Mouse (Mus musculus) stomach, embryonic 15.5 days (tissue): ENCODE data around the gene Ltbp4. TPM values are rescaled to one million over a fixed set of nuclear protein-coding genes. Genes with fewer than 3 reads are reported as not detected.
A peak's percentile ranks its signal among the peaks of the same experiment; 100 is the strongest.

ENCODE experiments used
- ATAC-seq: fragments of 200-750 bp; cut with Nextera tagmentation; 2 replicates; pipeline ENCODE4 v1.8.0; 2017; ENCODE audit warnings: low read depth, moderate number of reproducible peaks, moderate TSS enrichment; ENCODE audit not compliant: insufficient read depth, low FRiP score
- H3K27ac ChIP-seq: fragments of 300-500 bp; sonication (generic); 2 replicates; pipeline ENCODE4 v1.5.1; 2015; ENCODE audit warnings: mild to moderate bottlenecking, inconsistent platforms
- H3K27me3 ChIP-seq: fragments of 300-500 bp; sonication (generic); replicated peaks from 2 replicates; pipeline ENCODE4 v1.6.1; 2015; ENCODE audit warnings: inconsistent platforms
- H3K36me3 ChIP-seq: fragments of 300-500 bp; sonication (generic); 2 replicates; pipeline ENCODE4 v1.6.1; 2015; ENCODE audit warnings: inconsistent platforms
- H3K4me1 ChIP-seq: fragments of 300-500 bp; sonication (generic); 2 replicates; pipeline ENCODE4 v1.6.1; 2015; ENCODE audit warnings: inconsistent platforms
- H3K4me2 ChIP-seq: fragments of 300-500 bp; sonication (generic); 2 replicates; pipeline ENCODE4 v1.6.1; 2015; ENCODE audit warnings: mild to moderate bottlenecking, inconsistent platforms
- H3K4me3 ChIP-seq: fragments of 300-500 bp; sonication (generic); replicated peaks from 2 replicates; pipeline ENCODE4 v1.5.1; 2015; ENCODE audit warnings: inconsistent platforms
- H3K9ac ChIP-seq: fragments of 300-500 bp; sonication (generic); 2 replicates; pipeline ENCODE4 v1.6.1; 2015; ENCODE audit warnings: inconsistent platforms
- H3K9me3 ChIP-seq: fragments of 300-500 bp; sonication (generic); 2 replicates; pipeline ENCODE4 v1.6.1; 2016; ENCODE audit warnings: inconsistent platforms
- WGBS: fragments of 180-500 bp; shearing (Covaris S2); methylation state at CpG from one replicate; pipeline ENCODE4 v1.1.7; 2015; 5-methylcytosine and 5-hydroxymethylcytosine counted together
- polyA plus RNA-seq: library from polyadenylated mRNA; unstranded; fragments of >200 nt; fragmentation: Nextera tagmentation; extraction: Ambion mirVana; gene quantifications from 2 replicates; pipeline ENCODE4 v1.2.1, GENCODE M21; 2015

Ltbp4 gene
- polyA plus RNA-seq, 1 experiment from 2014 or later: 154 TPM

DNA sequence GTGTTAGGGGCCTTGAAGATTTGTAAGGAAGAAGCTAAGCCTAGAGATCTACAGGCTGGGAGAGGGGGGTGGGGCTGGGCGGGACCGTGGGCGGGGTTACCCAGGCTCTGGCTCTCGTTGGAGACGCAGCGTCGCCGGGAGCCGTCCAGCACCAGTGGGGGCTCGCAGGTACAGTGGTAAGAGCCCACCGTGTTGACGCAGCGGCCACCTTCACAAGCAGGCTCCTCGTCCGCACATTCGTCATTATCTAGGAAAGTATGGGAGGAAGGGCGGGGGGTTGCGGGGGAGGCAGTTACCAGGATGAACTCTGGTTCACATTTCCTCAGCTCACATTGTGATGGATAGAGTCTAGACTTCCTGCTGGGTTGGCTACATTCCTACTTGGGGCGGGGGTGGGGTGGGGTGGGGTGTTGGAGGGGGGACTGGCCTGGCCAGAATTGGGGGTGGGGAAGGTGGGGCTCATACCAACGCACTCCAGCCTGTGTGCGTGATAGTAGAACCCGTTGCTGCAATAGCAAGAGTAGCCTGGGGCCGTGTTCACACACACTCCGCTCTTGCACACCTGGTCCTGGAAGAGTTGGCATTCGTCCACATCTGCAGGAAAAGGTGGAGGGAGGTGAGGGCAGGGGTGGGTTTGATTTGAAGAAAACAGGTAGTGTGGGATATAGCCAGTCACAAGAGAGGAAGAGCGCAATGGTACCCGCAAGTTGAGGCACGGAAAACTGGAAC, 28.5 kb downstream of the Ltbp4 start:
- Histone ChIP-seq H3K27ac (peak overlapping the region; percentile 63; the same call in 1 of the 2 replicates), H3K4me3 (peak overlapping the region; percentile 31), H3K4me1 (peaks cover 20% of the 10 kb centered on the region), H3K4me2 (peak overlapping the region; percentile 53), H3K36me3 (peaks cover 26% of the 10 kb centered on the region), H3K9me3 (no peaks in the 10 kb centered on the region), H3K27me3 (no peaks in the 10 kb centered on the region), H3K9ac (no peak overlapping the region; the same call in 1 of the 2 replicates)
- WGBS: 13% methylated on average over 28 of the region's 28 CpGs
- ATAC-seq: peak; percentile 55

DNA sequence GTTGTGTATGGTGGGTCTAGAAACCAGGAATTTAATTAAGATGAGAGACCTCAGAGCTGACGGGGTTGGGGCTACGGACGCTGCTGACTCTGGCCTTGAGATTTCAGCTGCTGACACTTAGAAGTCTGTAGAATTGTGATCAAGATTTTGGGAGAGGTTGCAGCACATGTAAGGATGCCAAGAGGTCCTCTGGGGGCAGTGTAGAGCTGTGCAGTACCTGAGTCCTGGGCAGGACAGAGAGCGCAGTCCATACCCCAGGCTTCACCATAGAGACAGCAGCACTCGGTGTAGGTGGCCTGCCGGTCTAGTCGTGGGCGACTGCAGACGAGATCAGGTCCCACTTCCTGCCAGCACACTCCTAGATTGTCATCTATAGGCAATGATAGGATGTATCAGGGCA, 29.9 kb downstream of the Ltbp4 start:
- no peak overlapping the region for H3K4me2 ChIP-seq
- no peaks in the 10 kb centered on the region for H3K9me3 ChIP-seq
- no peak overlapping the region for H3K9ac ChIP-seq
- no peaks in the 10 kb centered on the region for H3K27me3 ChIP-seq
- peaks cover 20% of the 10 kb centered on the region for H3K4me1 ChIP-seq
- ATAC-seq: no peak
- H3K36me3 ChIP-seq: peaks cover 14% of the 10 kb centered on the region; the same call in 1 of the 2 replicates
- H3K27ac ChIP-seq: no peak overlapping the region
- no peak overlapping the region for H3K4me3 ChIP-seq
- WGBS: 66% methylated on average over 9 of the region's 9 CpGs

DNA sequence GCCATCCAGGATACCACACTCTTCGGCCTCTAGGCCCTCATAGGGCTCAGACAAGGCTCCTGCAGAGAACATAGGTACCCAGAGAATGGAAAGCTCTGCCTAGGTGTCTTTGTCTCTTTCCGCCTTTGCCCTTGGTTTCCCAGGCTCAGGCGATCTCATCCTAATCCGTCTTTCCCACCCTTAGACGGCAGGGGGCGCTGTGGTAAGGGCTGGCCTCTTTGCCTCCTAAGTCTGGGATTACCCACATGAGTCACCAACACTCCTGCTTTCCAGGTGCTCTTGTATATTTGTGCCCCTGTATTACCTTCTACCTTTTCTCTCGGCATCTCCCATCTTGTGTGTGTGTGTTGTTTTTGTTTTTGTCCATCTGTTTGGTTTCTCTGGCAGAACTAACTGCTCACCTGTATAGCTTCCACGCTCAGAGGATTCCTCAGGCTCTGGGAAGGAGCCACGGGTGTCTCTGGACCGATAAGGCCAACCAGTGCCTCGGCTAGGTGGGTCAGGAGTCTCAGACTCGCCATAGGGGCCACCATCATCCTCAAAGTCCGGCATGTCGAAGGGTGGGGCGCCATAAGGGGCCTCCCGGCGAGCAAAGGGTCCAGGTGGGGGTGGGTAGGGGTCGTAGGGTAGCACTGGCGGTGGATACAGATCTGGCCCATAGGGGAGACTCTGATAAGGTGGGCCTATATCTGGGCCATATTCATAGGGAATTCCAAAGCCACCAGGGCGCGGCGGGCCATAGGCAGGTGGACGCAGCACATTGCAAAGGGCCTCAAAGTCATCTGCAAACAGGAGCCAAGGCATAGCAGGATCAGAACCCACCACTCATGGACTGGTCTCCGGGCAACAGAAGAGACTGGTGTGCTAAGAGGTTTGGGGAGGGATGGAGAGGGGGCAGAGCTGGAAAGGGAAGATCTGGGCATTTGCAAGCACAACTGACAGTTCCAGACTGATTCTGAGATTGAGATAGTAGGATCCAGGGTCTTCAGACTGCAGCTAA, 31.0 kb downstream of the Ltbp4 start:
- Histone ChIP-seq H3K27ac (no peak overlapping the region), H3K9me3 (no peaks in the 10 kb centered on the region), H3K9ac (no peak overlapping the region), H3K4me2 (no peak overlapping the region), H3K27me3 (no peaks in the 10 kb centered on the region), H3K4me3 (no peak overlapping the region), H3K4me1 (peaks cover 23% of the 10 kb centered on the region), H3K36me3 (peaks cover 10% of the 10 kb centered on the region; the same call in 1 of the 2 replicates)
- ATAC-seq: no peak
- 76% methylated on average over 24 of the region's 24 CpGs for WGBS

DNA sequence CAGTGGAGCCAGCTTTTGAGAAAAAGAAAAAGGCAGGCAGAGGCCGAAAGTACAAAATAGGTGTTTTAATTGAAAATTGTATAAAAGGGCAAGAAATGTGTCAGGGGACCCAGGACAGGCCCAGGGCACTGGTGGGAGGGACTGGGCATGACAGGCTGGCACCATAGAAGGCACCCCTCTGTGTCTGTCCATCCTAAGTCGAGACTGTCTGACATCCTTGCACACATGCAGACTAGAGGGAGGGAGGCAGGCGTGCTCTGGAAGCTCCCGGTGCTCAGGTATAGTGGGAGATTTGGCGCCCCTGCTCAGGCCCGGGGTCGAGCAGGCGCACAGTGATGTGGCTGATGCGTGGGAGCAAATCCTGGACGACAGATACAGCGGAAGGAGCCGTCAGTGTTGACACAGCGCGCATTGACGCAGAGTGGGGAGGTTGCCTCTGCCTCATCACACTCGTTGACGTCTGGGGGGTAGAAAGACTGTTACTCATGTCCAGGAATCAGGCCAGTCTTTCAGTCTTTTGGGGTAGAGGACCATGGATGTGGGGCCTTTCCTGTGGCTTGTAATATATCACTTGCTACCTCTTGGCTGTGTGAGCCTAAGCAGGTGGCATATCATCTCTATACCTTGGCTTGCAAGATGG, 32.3 kb downstream of the Ltbp4 start:
- H3K27ac ChIP-seq: no peak overlapping the region
- no peaks in the 10 kb centered on the region for H3K27me3 ChIP-seq
- peaks cover 10% of the 10 kb centered on the region; the same call in 1 of the 2 replicates for H3K36me3 ChIP-seq
- WGBS: 81% methylated on average over 17 of the region's 17 CpGs
- no peaks in the 10 kb centered on the region for H3K9me3 ChIP-seq
- no peak for ATAC-seq
- no peak overlapping the region for H3K9ac ChIP-seq
- peaks cover 15% of the 10 kb centered on the region for H3K4me1 ChIP-seq
- H3K4me2 ChIP-seq: no peak overlapping the region
- no peak overlapping the region for H3K4me3 ChIP-seq

GRCm38 (mm10) chr7:27302172-27302571, 35.3 kb downstream of the Ltbp4 start:
- 10% methylated on average over 11 of the region's 11 CpGs for WGBS
- no peak; the same call in 1 of the 2 replicates for ATAC-seq
- H3K27me3 ChIP-seq: no peaks in the 10 kb centered on the region
- 0 out of 2 replicates have a peak, but pooled peaks cover 4% of the 10 kb centered on the region for H3K36me3 ChIP-seq
- no peak overlapping the region for H3K27ac ChIP-seq
- no peak overlapping the region for H3K4me3 ChIP-seq
- H3K4me2 ChIP-seq: no peak overlapping the region
- H3K9ac ChIP-seq: no peak overlapping the region
- H3K9me3 ChIP-seq: no peaks in the 10 kb centered on the region
- H3K4me1 ChIP-seq: peaks cover 3% of the 10 kb centered on the region

GRCm38 (mm10) chr7:27300801-27301200, 36.7 kb downstream of the Ltbp4 start:
- Histone ChIP-seq H3K4me3 (no peak overlapping the region), H3K36me3 (0 out of 2 replicates have a peak, but pooled peaks cover 1% of the 10 kb centered on the region), H3K9me3 (no peaks in the 10 kb centered on the region), H3K27me3 (no peaks in the 10 kb centered on the region), H3K4me2 (no peak overlapping the region), H3K9ac (no peak overlapping the region), H3K27ac (no peak overlapping the region), H3K4me1 (peaks cover 3% of the 10 kb centered on the region)
- WGBS: 65% methylated on average over 5 of the region's 5 CpGs
- no peak for ATAC-seq

GRCm38 (mm10) chr7:27300351-27300750, 37.1 kb downstream of the Ltbp4 start:
- no peaks in the 10 kb centered on the region for H3K36me3 ChIP-seq
- H3K4me3 ChIP-seq: no peak overlapping the region
- no peak overlapping the region for H3K9ac ChIP-seq
- no peak overlapping the region for H3K4me2 ChIP-seq
- no peaks in the 10 kb centered on the region for H3K9me3 ChIP-seq
- H3K27ac ChIP-seq: no peak overlapping the region
- no peak for ATAC-seq
- peaks cover 3% of the 10 kb centered on the region for H3K4me1 ChIP-seq
- WGBS: 86% methylated on average over 4 of the region's 4 CpGs
- H3K27me3 ChIP-seq: no peaks in the 10 kb centered on the region

- Histone ChIP-seq H3K4me2 (no peak overlapping the region), H3K4me3 (no peak overlapping the region), H3K27ac (peak overlapping the region; percentile 66), H3K27me3 (no peaks in the 10 kb centered on the region), H3K4me1 (peaks cover 3% of the 10 kb centered on the region), H3K9ac (no peak overlapping the region), H3K36me3 (no peaks in the 10 kb centered on the region), H3K9me3 (no peaks in the 10 kb centered on the region)
- 70% methylated on average over 6 of the region's 6 CpGs for WGBS
- no peak for ATAC-seq
These were observed 38.7 kb downstream of the Ltbp4 start for GRCm38 (mm10) chr7:27298816-27299215.

GRCm38 (mm10) chr7:27298033-27298610, 39.4 kb downstream of the Ltbp4 start:
- H3K9ac ChIP-seq: no peak overlapping the region
- no peaks in the 10 kb centered on the region for H3K9me3 ChIP-seq
- 50% methylated on average over 16 of the region's 16 CpGs for WGBS
- no peak overlapping the region for H3K4me3 ChIP-seq
- H3K27me3 ChIP-seq: no peaks in the 10 kb centered on the region
- no peak overlapping the region for H3K4me2 ChIP-seq
- no peaks in the 10 kb centered on the region for H3K36me3 ChIP-seq
- peak overlapping the region; percentile 66 for H3K27ac ChIP-seq
- peak; percentile 48; the same call in 1 of the 2 replicates for ATAC-seq
- peaks cover 3% of the 10 kb centered on the region for H3K4me1 ChIP-seq

DNA sequence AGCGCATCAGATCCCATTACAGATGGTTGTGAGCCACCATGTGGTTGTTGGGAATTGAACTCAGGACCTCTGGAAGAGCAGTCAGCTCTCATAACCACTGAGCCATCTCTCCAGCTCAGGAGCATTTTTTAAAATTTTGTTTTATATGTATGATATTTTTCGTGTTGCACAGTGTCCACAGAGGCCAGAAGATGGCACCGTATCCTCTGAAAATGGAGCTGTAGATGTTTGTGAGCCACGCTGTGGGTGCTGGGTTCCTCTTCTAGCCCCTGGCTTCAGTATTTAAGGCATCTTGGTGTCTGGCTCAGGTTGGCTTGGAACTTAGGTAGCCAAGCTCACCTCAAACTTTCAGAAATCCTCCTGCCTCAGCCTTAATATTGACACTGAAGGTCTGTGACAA, 41.0 kb downstream of the Ltbp4 start:
- Histone ChIP-seq H3K9ac (no peak overlapping the region), H3K9me3 (no peaks in the 10 kb centered on the region), H3K36me3 (no peaks in the 10 kb centered on the region), H3K4me1 (no peaks in the 10 kb centered on the region; the same call in 1 of the 2 replicates), H3K27ac (no peak overlapping the region), H3K4me3 (no peak overlapping the region), H3K27me3 (no peaks in the 10 kb centered on the region), H3K4me2 (no peak overlapping the region)
- ATAC-seq: no peak
- WGBS: 89% methylated on average over 4 of the region's 4 CpGs

DNA sequence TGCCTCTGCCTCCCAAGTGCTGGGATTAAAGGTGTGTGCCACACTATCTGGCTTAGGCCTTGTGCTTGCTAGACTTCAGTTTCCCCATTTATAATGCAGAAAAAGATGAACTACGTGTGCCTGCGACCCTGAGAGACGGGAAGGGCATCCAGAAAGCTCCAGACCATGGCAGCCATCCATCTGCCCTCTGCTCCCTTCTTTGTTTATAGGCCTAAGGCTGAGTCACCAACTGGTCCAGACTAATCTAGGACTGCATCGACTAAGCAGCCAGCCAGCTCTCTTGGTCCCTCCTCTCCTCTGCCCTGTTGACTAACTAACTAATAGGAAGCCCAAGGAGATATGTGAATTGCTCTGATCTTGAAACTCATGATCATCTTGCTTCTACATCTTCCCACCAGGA, 41.5 kb downstream of the Ltbp4 start:
- no peak for ATAC-seq
- no peak overlapping the region for H3K9ac ChIP-seq
- H3K36me3 ChIP-seq: no peaks in the 10 kb centered on the region
- no peak overlapping the region for H3K4me3 ChIP-seq
- H3K4me1 ChIP-seq: no peaks in the 10 kb centered on the region; the same call in 1 of the 2 replicates
- H3K27me3 ChIP-seq: no peaks in the 10 kb centered on the region
- no peak overlapping the region for H3K4me2 ChIP-seq
- no peak overlapping the region for H3K27ac ChIP-seq
- H3K9me3 ChIP-seq: no peaks in the 10 kb centered on the region
- 62% methylated on average over 4 of the region's 4 CpGs for WGBS
